ENCODE assay signal across 16 mouse cellular contexts in genomic region chr3:122296979-122297378, GRCm38 (mm10). TPM values are rescaled to one million over a fixed set of nuclear protein-coding genes. Genes with fewer than 3 reads are reported as not detected.
A peak's percentile ranks its signal among the peaks of the same experiment; 100 is the strongest.
DNase-seq lines count a peak whose midpoint lies in the region; ATAC-seq and TF ChIP-seq lines count a peak whose summit lies in the region.
"Had no signal": no experiment of that assay in that cellular context is flagged by ENCODE, and none has a peak within 500 bp of the region (broad histone marks: within the 10 kb centered on the region; RNA-seq: fewer than 3 reads in every experiment).

No protein-coding gene starts in this region.

- peak overlapping the region; percentile 35; the same call in 1 of the 2 replicates for H3K27ac ChIP-seq in embryonic fibroblast, embryonic 13.5 days (ENCODE audit: insufficient read depth, low read length)
- H3K27ac ChIP-seq in stomach, postnatal 0 days (replicated peaks), result no peak overlapping the region
- H3K27ac ChIP-seq: heart, embryonic 15.5 days; liver, embryonic 14.5 days; neural tube, embryonic 13.5 days had no signal

- ATAC-seq in stomach, postnatal 0 days (ENCODE audit: low FRiP score, low TSS enrichment), result no peak

- H3K4me1 ChIP-seq in embryonic fibroblast, embryonic 13.5 days (ENCODE audit: control insufficient read depth, insufficient read depth, low read length), result no peaks in the 10 kb centered on the region; the same call in 1 of the 2 replicates
- no peaks in the 10 kb centered on the region; the same call in 1 of the 2 replicates for H3K4me1 ChIP-seq in stomach, postnatal 0 days (replicated peaks; ENCODE audit: control insufficient read depth, insufficient read depth)

- H3K9ac ChIP-seq in stomach, postnatal 0 days (ENCODE audit: low read length), result no peak overlapping the region
- H3K9ac ChIP-seq: heart, embryonic 15.5 days; liver, embryonic 14.5 days; neural tube, embryonic 13.5 days had no signal

- no peaks in the 10 kb centered on the region for H3K36me3 ChIP-seq in stomach, postnatal 0 days (ENCODE audit: control insufficient read depth, insufficient read depth, low read length)
- H3K36me3 ChIP-seq: heart, embryonic 15.5 days; neural tube, embryonic 13.5 days had no signal

- H3K9me3 ChIP-seq in stomach, postnatal 0 days (ENCODE audit: control insufficient read depth, low read length), result no peaks in the 10 kb centered on the region
- H3K9me3 ChIP-seq: heart, embryonic 15.5 days; megakaryocyte, embryonic 14.5 days; neural tube, embryonic 13.5 days had no signal

- DNase-seq in gastrocnemius, postnatal 10 days, result peak; percentile 29
- DNase-seq in gastrocnemius, postnatal 4 days (ENCODE audit: low spot score in 2 of 2), result no peak
- DNase-seq in ovary, adult 18-20 months (ENCODE audit: low spot score), result peak; percentile 40
- no peak for DNase-seq in ovary, postnatal 10 days (ENCODE audit: low spot score)
- no peak for DNase-seq in stomach, postnatal 0 days (ENCODE audit: low spot score)
- no peak for DNase-seq in right cerebral cortex, postnatal 14 days
- no peak for DNase-seq in layer of hippocampus, postnatal 14 days (ENCODE audit: low spot score in 2 of 2)
- DNase-seq: kidney, postnatal 25 days; spleen, adult 18-20 months; thymus, postnatal 25 days had no signal

- no peak for TF ChIP-seq EP300 in stomach, postnatal 0 days (optimal IDR thresholded peaks at IDR 0.05)

- no peak overlapping the region for H3K4me3 ChIP-seq in embryonic fibroblast, embryonic 13.5 days (ENCODE audit: insufficient read depth, low read length)
- no peak overlapping the region for H3K4me3 ChIP-seq in stomach, postnatal 0 days (ENCODE audit: low read depth, low read length)
- H3K4me3 ChIP-seq: heart, embryonic 15.5 days; megakaryocyte, embryonic 14.5 days; neural tube, embryonic 13.5 days had no signal

- no peak for TF ChIP-seq POLR2A in embryonic fibroblast, embryonic 13.5 days (IDR thresholded peaks at IDR 0.05; ENCODE audit: low read depth, low read length)

- no peak for TF ChIP-seq CTCF in embryonic fibroblast, embryonic 13.5 days (IDR thresholded peaks at IDR 0.05; ENCODE audit: borderline replicate concordance, insufficient read depth, low read length)
- no peak for TF ChIP-seq CTCF in stomach, postnatal 0 days (IDR thresholded peaks at IDR 0.05; ENCODE audit: low read depth)

- H3K27me3 ChIP-seq in stomach, postnatal 0 days (ENCODE audit: control insufficient read depth, insufficient read depth, low read length), result no peaks in the 10 kb centered on the region
- H3K27me3 ChIP-seq: CH12.LX; heart, embryonic 15.5 days; neural tube, embryonic 13.5 days had no signal

- WGBS in stomach, postnatal 0 days, result 65% methylated on average over 5 of the region's 5 CpGs

- H3K4me2 ChIP-seq in stomach, postnatal 0 days (replicated peaks; ENCODE audit: low read depth), result no peak overlapping the region
- H3K4me2 ChIP-seq: heart, embryonic 15.5 days; neural tube, embryonic 13.5 days had no signal

RNA-seq across cellular contexts. Expression of gene Bcar3, which starts 3.0 kb away (rescaled TPM):
- 10 to 100 TPM; 14.1 to 23.2 TPM for total RNA-seq in gastrocnemius, postnatal 10 days (2021)
- 10 to 100 TPM; 23.9 to 29.4 TPM for total RNA-seq in gastrocnemius, postnatal 4 days (2021)
- polyA plus RNA-seq in embryonic fibroblast, embryonic 13.5 days (2011; ENCODE audit: insufficient read length, low read depth, missing spikeins), result 4.2 and 5.1 TPM in 2 replicates
- 12.1 and 12.6 TPM in 2 replicates for polyA plus RNA-seq in stomach, postnatal 0 days (2015; fragmentation: Nextera tagmentation; extraction: Ambion mirVana)
- total RNA-seq in layer of hippocampus, postnatal 14 days (2021), result 10 to 100 TPM; 10.3 to 11.0 TPM

RNA-seq across cellular contexts. Expression of gene Dnttip2, which starts 22.8 kb away (rescaled TPM):
- total RNA-seq in gastrocnemius, postnatal 10 days (2021), result 10 to 100 TPM; 22.0 to 23.4 TPM
- total RNA-seq in gastrocnemius, postnatal 4 days (2021), result 10 to 100 TPM; 29.2 to 31.1 TPM
- polyA plus RNA-seq in embryonic fibroblast, embryonic 13.5 days (2011; ENCODE audit: insufficient read length, low read depth, missing spikeins), result 79.8 and 82.5 TPM in 2 replicates
- 37.1 and 39.2 TPM in 2 replicates for polyA plus RNA-seq in stomach, postnatal 0 days (2015; fragmentation: Nextera tagmentation; extraction: Ambion mirVana)
- 10 to 100 TPM; 24.3 to 30.0 TPM for total RNA-seq in layer of hippocampus, postnatal 14 days (2021)

RNA-seq across cellular contexts. Expression of gene Gclm, which starts 51.6 kb away (rescaled TPM):
- total RNA-seq in gastrocnemius, postnatal 10 days (2021), result 10 to 100 TPM; 27.9 to 32.3 TPM
- 10 to 100 TPM; 38.9 to 43.2 TPM for total RNA-seq in gastrocnemius, postnatal 4 days (2021)
- 56.5 and 58.3 TPM in 2 replicates for polyA plus RNA-seq in embryonic fibroblast, embryonic 13.5 days (2011; ENCODE audit: insufficient read length, low read depth, missing spikeins)
- polyA plus RNA-seq in stomach, postnatal 0 days (2015; fragmentation: Nextera tagmentation; extraction: Ambion mirVana), result 148 and 155 TPM in 2 replicates
- total RNA-seq in layer of hippocampus, postnatal 14 days (2021), result 10 to 100 TPM; 56.9 to 58.0 TPM

Comparison
In these comparisons a context has a peak if more than half of its experiments do, and no peak if none do; other contexts are left out.
1. DNase-seq: peak in gastrocnemius, postnatal 10 days (single experiment) and ovary, adult 18-20 months (single experiment); none in gastrocnemius, postnatal 4 days (0 of 2), ovary, postnatal 10 days (single experiment), stomach, postnatal 0 days (single experiment), right cerebral cortex, postnatal 14 days (single experiment) and layer of hippocampus, postnatal 14 days (0 of 2).